Mouse (Mus musculus) forebrain, embryonic 10.5 days (tissue): ENCODE results near the gene Chmp4b. TPM values are rescaled to one million over a fixed set of nuclear protein-coding genes. Genes with fewer than 3 reads are reported as not detected.

Source experiments
- DNase-seq: peaks from one replicate; pipeline ENCODE4 v3.0.0-alpha.2; 2017; ENCODE audit warnings: low spot score; ENCODE audit errors: extremely low spot score
- H3K27ac ChIP-seq: fragments of 300-500 bp; sonication (generic); 2 replicates; pipeline ENCODE4 v1.5.1; 2016; ENCODE audit warnings: mild to moderate bottlenecking
- H3K27me3 ChIP-seq: fragments of 300-500 bp; sonication (generic); 2 replicates; pipeline ENCODE4 v1.6.1; 2016; ENCODE audit warnings: mild to moderate bottlenecking; ENCODE audit not compliant: poor library complexity, severe bottlenecking
- H3K36me3 ChIP-seq: fragments of 300-500 bp; sonication (generic); replicated peaks from 2 replicates; pipeline ENCODE4 v1.6.1; 2016; ENCODE audit warnings: mild to moderate bottlenecking, moderate library complexity
- H3K4me1 ChIP-seq: fragments of 300-500 bp; sonication (generic); 2 replicates; pipeline ENCODE4 v1.6.1; 2016
- H3K4me3 ChIP-seq: fragments of 300-500 bp; sonication (generic); 2 replicates; pipeline ENCODE4 v1.5.1; 2016; ENCODE audit warnings: mild to moderate bottlenecking, moderate library complexity
- H3K9me3 ChIP-seq: fragments of 300-500 bp; sonication (generic); 2 replicates; pipeline ENCODE4 v1.6.1; 2016; ENCODE audit warnings: mild to moderate bottlenecking, moderate library complexity
- WGBS: fragments of 180-500 bp; shearing (Covaris S2); methylation state at CpG from one replicate; pipeline ENCODE4 v1.1.7; 2016; 5-methylcytosine and 5-hydroxymethylcytosine counted together
- polyA plus RNA-seq: library from polyadenylated mRNA; unstranded; fragments of >200 nt; fragmentation: Nextera tagmentation; extraction: Ambion mirVana; gene quantifications from 2 replicates; pipeline ENCODE4 v1.2.1, GENCODE M21; 2016

The Chmp4b gene
- polyA plus RNA-seq, 1 experiment from 2014 or later, result 13.4 TPM

GRCm38 (mm10) chr2:154713964-154714363 is 62.5 kb downstream of the Chmp4b start:
- DNase-seq, result no peak
- no peak overlapping the region for H3K4me3 ChIP-seq
- 52% methylated on average over 3 of the region's 3 CpGs for WGBS

GRCm38 (mm10) chr2:154716586-154716985 is 65.1 kb downstream of the Chmp4b start:
- Histone ChIP-seq H3K36me3 (no peaks in the 10 kb centered on the region), H3K9me3 (no peaks in the 10 kb centered on the region), H3K4me1 (peaks cover 25% of the 10 kb centered on the region), H3K27ac (no peak overlapping the region), H3K4me3 (no peak overlapping the region), H3K27me3 (0 out of 2 replicates have a peak, but pooled peaks cover 3% of the 10 kb centered on the region)
- no peak for DNase-seq
- WGBS, result 94% methylated on average over 4 of the region's 4 CpGs

More at GRCm38 (mm10) chr2:154713964-154714363, 62.5 kb downstream of the Chmp4b start:
- Histone ChIP-seq H3K9me3 (no peaks in the 10 kb centered on the region), H3K36me3 (no peaks in the 10 kb centered on the region), H3K27ac (no peak overlapping the region), H3K27me3 (0 out of 2 replicates have a peak, but pooled peaks cover 6% of the 10 kb centered on the region), H3K4me1 (peaks cover 25% of the 10 kb centered on the region)

DNA sequence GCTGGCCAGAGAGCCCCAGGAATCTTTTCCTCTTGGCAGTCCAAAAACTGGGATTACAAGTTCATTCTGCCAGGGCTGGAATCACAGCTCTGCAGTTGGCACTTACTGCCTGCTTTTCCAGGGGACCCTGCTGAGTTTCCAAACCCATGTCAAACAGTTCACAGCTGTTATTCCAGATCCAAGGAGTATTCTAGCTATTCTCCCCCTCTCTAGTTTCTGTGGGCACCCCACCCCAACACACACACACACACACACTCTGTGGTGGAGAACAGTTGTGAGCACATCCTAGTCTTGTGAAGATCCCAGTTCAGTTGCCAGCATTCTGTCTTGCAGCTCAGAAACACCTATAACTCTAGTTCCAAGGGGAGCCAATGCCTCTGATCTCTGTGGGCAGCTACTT is 65.6 kb downstream of the Chmp4b start:
- Histone ChIP-seq H3K27me3 (no peaks in the 10 kb centered on the region), H3K4me3 (no peak overlapping the region), H3K4me1 (peaks cover 25% of the 10 kb centered on the region), H3K9me3 (no peaks in the 10 kb centered on the region), H3K36me3 (no peaks in the 10 kb centered on the region), H3K27ac (no peak overlapping the region)
- DNase-seq, result no peak

DNA sequence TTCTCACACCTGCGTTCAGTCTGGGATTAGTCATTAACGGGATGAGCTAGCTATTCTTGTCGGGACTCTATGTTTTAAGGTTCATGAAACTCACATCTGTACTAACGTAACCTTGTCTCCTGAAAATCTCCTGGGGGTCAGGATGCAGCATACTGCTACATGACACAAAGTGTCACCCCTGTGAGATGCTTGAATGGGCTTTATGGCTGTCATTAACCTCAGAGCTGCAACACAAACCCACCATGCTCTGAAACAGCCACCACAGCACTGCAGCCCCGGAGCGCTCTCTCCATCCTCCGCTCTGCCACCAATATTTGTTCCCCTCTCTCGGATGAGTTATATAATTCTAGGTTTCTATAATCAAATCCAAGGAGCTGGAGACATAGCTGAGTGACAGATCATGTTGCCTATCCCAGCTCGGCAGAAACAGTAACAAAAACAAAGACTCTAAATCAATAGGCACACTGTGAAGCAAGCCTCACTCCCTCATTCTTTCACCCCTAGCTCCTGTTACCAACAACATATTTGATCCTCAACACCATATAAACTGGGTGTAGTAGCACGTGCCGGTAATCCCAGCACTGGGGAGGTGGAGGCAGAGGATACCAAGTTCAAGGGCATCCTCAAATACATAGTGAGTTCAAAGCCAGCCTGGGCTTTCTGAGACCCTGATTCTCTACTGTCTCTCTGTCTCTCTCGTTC is 67.5 kb downstream of the Chmp4b start:
- Histone ChIP-seq H3K9me3 (no peaks in the 10 kb centered on the region), H3K4me1 (peaks cover 20% of the 10 kb centered on the region), H3K36me3 (no peaks in the 10 kb centered on the region), H3K27ac (no peak overlapping the region), H3K4me3 (no peak overlapping the region), H3K27me3 (no peaks in the 10 kb centered on the region)
- 86% methylated on average over 12 of the region's 12 CpGs for WGBS
- DNase-seq, result no peak

DNA sequence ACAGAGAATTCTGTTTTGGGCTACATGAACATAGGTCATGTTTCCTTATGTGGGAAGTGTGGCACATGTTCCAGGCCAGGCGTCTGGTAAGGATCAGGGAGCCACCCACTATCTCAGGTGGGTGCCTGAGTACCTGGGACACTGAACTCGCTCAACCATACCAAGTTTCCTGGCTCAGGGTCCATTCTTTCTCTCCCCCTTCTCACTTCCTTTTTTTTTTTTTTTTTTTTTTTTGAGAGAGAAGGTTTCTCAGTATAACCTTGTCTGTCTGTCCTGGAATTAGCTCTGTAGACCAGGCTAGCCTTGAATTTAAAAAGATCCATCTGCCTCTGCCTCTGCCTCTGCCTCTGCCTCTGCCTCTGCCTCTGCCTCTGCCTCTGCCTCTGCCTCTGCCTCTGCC is 68.8 kb downstream of the Chmp4b start:
- H3K4me1 ChIP-seq, result peaks cover 12% of the 10 kb centered on the region
- no peak for DNase-seq
- no peak overlapping the region for H3K4me3 ChIP-seq
- H3K9me3 ChIP-seq, result no peaks in the 10 kb centered on the region
- no peaks in the 10 kb centered on the region for H3K27me3 ChIP-seq
- no peak overlapping the region for H3K27ac ChIP-seq
- H3K36me3 ChIP-seq, result no peaks in the 10 kb centered on the region
- 89% methylated on average over 2 of the region's 2 CpGs for WGBS

DNA sequence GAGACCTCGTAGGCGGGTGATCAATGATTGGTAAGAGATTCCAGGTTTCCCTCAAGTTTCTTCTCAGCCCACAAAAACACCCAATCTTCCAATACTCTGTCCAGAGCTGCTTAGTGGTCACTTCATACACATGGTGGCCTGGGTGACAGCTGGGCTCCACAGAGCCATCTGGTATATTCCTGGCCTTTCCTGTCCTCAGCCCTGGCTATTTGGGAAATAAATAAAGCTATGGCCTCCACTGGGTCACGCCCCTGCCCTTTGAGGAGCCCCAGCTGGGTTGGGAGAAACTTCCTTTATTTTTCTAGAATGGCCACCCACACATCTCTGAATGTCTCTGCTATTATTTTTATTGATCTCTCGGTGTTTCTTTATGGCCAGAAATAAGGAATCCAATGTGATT is 72.0 kb downstream of the Chmp4b start:
- Histone ChIP-seq H3K4me1 (peaks cover 8% of the 10 kb centered on the region), H3K27me3 (no peaks in the 10 kb centered on the region), H3K36me3 (no peaks in the 10 kb centered on the region), H3K9me3 (no peaks in the 10 kb centered on the region), H3K4me3 (no peak overlapping the region), H3K27ac (no peak overlapping the region)
- DNase-seq, result no peak
- WGBS, result 82% methylated on average over 4 of the region's 4 CpGs

DNA sequence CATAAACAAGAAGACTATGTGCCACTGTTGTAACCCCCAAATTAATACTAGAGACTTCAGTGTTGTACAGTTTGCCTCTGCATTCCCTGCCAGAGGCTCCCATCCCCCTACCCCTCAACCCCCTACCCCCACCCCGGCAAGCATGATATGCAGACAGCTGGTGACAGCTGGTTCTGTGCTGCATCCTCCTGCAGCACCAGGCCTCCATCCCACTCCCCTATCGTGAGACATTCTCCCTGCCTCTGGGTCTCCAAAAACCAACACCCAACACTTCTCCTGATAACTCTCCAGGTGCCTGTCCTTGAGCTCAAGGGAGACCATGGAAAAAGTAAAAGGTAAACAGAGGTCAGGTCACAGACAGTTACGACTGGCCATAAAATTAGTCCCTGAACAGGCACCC is 78.2 kb downstream of the Chmp4b start:
- no peak for DNase-seq
- H3K9me3 ChIP-seq, result no peaks in the 10 kb centered on the region
- peaks cover 21% of the 10 kb centered on the region for H3K4me1 ChIP-seq
- H3K36me3 ChIP-seq, result no peaks in the 10 kb centered on the region
- 85% methylated on average over 3 of the region's 3 CpGs for WGBS
- no peaks in the 10 kb centered on the region for H3K27me3 ChIP-seq
- H3K27ac ChIP-seq, result no peak overlapping the region
- H3K4me3 ChIP-seq, result no peak overlapping the region

- no peaks in the 10 kb centered on the region for H3K27me3 ChIP-seq
- H3K27ac ChIP-seq, result no peak overlapping the region
- peaks cover 22% of the 10 kb centered on the region for H3K4me1 ChIP-seq
- no peaks in the 10 kb centered on the region for H3K9me3 ChIP-seq
- no peaks in the 10 kb centered on the region for H3K36me3 ChIP-seq
- DNase-seq, result no peak
- H3K4me3 ChIP-seq, result no peak overlapping the region
- WGBS, result 94% methylated on average over 3 of the region's 3 CpGs
Measured at GRCm38 (mm10) chr2:154730841-154731240, 79.3 kb downstream of the Chmp4b start.

GRCm38 (mm10) chr2:154731916-154732315 is 80.4 kb downstream of the Chmp4b start:
- Histone ChIP-seq H3K27ac (no peak overlapping the region), H3K4me3 (no peak overlapping the region), H3K4me1 (peaks cover 22% of the 10 kb centered on the region), H3K36me3 (no peaks in the 10 kb centered on the region), H3K27me3 (no peaks in the 10 kb centered on the region), H3K9me3 (no peaks in the 10 kb centered on the region)
- WGBS, result 74% methylated on average over 2 of the region's 2 CpGs
- no peak for DNase-seq

- no peak for DNase-seq
Measured at GRCm38 (mm10) chr2:154732503-154733141, 81.1 kb downstream of the Chmp4b start.

GRCm38 (mm10) chr2:154734977-154735376 is 83.5 kb downstream of the Chmp4b start:
- no peak overlapping the region for H3K4me3 ChIP-seq
- H3K9me3 ChIP-seq, result no peaks in the 10 kb centered on the region
- H3K36me3 ChIP-seq, result no peaks in the 10 kb centered on the region
- DNase-seq, result no peak
- H3K4me1 ChIP-seq, result peaks cover 22% of the 10 kb centered on the region
- H3K27me3 ChIP-seq, result no peaks in the 10 kb centered on the region
- 76% methylated on average over 9 of the region's 9 CpGs for WGBS
- no peak overlapping the region for H3K27ac ChIP-seq

More at GRCm38 (mm10) chr2:154732503-154733141, 81.1 kb downstream of the Chmp4b start:
- H3K27ac ChIP-seq, result no peak overlapping the region
- H3K4me3 ChIP-seq, result no peak overlapping the region
- WGBS, result 83% methylated on average over 9 of the region's 9 CpGs
- no peaks in the 10 kb centered on the region for H3K9me3 ChIP-seq
- H3K4me1 ChIP-seq, result peaks cover 22% of the 10 kb centered on the region
- H3K27me3 ChIP-seq, result no peaks in the 10 kb centered on the region
- no peaks in the 10 kb centered on the region for H3K36me3 ChIP-seq

- Histone ChIP-seq H3K9me3 (no peaks in the 10 kb centered on the region), H3K27me3 (no peaks in the 10 kb centered on the region), H3K4me3 (no peak overlapping the region), H3K27ac (no peak overlapping the region), H3K36me3 (no peaks in the 10 kb centered on the region), H3K4me1 (peaks cover 22% of the 10 kb centered on the region)
- WGBS, result 80% methylated on average over 7 of the region's 7 CpGs
- DNase-seq, result no peak
Measured at GRCm38 (mm10) chr2:154735416-154735815, 83.9 kb downstream of the Chmp4b start.

DNA sequence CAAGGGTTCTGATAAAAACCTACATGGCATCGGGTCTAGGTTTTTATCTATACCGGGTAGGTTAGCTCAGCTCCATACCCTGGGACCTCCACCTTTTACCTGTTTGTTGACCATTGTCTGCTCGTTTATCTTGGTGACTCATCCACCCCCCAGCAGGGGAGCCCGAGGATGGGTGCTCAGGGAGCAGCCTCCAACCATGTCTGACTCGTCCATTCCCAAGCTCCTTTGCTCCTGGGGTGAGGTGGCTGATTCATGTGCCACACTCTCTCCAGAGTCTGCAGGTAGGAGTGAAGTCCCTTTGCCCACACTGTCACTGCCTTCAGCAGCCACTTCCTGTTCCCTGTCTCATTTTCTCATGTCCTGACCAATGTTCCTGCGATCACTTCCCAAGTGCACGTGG is 84.5 kb downstream of the Chmp4b start:
- Histone ChIP-seq H3K27me3 (no peaks in the 10 kb centered on the region), H3K36me3 (no peaks in the 10 kb centered on the region), H3K4me3 (no peak overlapping the region), H3K4me1 (peaks cover 22% of the 10 kb centered on the region), H3K27ac (no peak overlapping the region), H3K9me3 (no peaks in the 10 kb centered on the region)
- WGBS, result 92% methylated on average over 7 of the region's 7 CpGs
- DNase-seq, result no peak
